Mouse (Mus musculus) ES-CJ7 (cell line): ENCODE data around the gene Dlg5.

Source experiments
- DNase-seq: peaks from one replicate; pipeline ENCODE4 v3.0.0; 2011; ENCODE audit warnings: low read depth, low spot score

The Dlg5 gene

DNA sequence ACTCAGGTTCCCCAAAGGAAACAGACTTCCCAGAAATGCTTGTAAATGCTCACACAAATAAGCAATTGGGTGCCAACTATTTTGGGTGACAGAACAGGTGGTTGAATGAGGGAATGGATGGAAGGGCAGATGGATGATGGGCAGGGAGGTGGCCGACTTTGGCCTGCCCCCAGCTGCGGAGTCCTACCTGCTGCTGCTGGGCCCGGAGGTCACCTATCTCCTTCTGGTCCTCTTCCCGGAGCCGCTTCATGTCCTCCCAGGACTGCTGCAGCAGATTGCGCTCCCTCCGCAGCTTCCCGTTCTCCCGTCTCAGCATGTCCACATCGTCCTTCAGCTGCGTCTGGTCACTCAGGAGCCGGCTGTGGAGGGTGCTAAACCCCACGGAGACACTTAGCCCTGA lies 55.6 kb downstream of the Dlg5 start:
- DNase-seq = no peak

GRCm38 (mm10) chr14:24189598-24189997 lies 56.1 kb downstream of the Dlg5 start:
- no peak for DNase-seq

GRCm38 (mm10) chr14:24185514-24185913 lies 60.2 kb downstream of the Dlg5 start:
- DNase-seq = no peak

GRCm38 (mm10) chr14:24182955-24183354 lies 62.8 kb downstream of the Dlg5 start:
- DNase-seq = no peak

GRCm38 (mm10) chr14:24181811-24182506 lies 63.8 kb downstream of the Dlg5 start:
- peak; percentile 71 for DNase-seq

- DNase-seq = no peak
Measured at GRCm38 (mm10) chr14:24179466-24179991, 66.2 kb downstream of the Dlg5 start.

DNA sequence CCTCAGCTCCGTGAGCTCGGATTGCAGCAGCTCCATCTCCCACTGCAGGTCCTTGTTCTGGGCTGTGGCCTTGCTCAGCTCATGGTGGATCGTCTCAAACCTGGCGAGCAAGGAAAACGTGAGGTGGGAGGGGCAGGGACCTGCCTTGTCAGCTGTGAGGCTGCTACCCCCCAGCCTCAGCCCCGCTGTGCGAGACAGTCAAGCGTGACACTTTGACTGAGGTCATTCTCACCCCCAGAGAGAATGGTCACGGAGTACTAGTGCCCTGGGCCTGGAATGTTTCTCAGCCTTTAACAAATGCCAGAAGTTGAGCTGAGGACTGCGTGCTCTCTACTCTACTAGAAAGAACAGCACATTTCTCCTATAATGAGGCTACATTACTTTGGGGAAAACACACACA lies 69.1 kb downstream of the Dlg5 start:
- DNase-seq = no peak

GRCm38 (mm10) chr14:24173326-24173725 lies 72.4 kb downstream of the Dlg5 start:
- no peak for DNase-seq

DNA sequence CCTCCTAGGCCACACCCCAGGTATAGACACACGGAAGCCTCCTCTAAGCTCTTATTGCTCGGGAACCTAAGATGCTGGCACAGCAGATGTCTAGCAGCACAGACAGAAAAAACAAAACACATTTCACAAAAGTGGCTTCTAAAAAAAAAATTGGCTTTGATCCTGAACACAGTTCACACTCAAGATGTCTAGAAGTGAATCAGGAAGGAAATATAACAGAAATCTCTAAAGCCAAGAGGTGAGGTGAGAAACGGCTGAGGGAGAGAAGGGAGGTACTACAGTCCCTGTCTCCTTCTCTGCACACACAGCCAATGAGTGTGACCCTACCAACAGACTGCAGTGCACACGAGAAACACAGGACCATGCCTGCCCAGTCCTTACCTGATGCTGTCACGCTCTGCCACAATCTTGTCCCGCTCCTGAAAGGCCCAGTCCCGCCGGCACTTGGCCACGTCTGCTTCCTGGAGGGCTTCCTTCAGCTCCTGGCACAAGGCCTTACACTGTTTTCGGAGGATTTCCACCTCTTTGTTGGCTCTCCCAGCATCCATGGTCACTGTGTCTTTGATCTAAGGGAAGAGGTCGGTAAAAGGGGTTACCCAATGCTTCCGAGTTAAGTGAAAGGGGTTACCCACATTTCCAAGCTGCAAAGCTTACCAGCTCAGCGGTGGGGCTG lies 73.9 kb downstream of the Dlg5 start:
- DNase-seq = no peak

DNA sequence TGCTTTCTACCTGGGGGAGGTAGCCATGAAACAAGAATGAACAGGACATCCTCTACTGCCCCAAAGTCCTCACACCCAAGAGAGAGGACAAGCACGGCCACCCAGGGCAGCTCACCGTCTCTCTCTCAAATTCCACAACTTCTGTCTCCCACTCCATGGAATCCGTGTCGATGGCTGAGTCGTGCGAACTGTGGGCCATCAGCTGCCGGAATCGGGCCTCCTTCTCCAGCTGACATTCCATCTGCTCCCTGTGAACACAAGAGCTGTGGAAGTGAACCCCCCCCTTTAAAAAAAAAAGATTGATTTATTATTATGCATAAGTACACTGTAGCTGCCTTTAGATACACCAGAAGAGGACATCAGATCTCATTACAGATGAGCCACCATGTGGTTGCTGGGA lies 79.7 kb downstream of the Dlg5 start:
- DNase-seq = no peak

GRCm38 (mm10) chr14:24164721-24165367 lies 80.9 kb downstream of the Dlg5 start:
- no peak for DNase-seq

GRCm38 (mm10) chr14:24162856-24163255 lies 82.9 kb downstream of the Dlg5 start:
- no peak for DNase-seq

- DNase-seq = peak; percentile 76
Measured at GRCm38 (mm10) chr14:24148892-24149291, 96.8 kb downstream of the Dlg5 start.

DNA sequence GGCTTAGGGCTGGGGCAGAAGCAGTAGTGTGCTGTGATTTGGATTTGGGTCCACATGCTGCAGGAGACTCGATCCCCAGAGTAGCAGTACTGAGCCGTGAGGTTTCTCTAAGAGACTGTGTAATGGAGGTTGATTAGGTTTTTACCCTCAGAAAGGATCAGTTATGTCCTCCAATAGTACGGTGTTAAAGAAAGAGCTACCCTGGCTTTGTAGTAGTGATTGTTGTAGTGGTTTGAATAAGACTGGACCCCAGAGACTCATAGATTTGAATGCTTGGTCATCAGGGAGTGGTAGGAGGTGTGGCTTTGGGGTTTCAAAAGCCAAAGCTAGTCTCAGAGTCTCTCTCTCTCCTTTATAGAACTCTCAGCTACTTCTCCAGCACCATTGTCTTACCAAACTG lies 100.9 kb downstream of the Dlg5 start:
- peak; percentile 44 for DNase-seq

DNA sequence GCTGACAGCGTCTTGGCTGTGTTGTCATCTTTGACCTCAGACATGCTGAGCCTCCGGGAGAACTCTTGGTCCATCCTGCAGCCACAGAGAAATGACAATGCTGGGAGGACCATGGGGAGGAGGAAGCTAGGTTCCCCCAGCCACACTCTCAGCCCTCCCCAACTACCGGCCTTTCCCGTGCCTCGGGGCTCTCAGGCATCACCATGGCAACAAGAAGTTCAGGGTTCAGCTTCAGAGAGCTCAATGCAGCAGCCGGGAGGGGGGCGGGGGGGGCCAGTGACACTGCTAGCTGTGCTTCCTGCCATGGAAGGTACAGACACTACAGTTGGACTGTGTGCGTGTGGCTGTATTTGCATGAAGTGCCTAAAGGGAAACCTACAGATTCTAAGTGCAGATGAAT lies 101.3 kb downstream of the Dlg5 start:
- peak; percentile 38 for DNase-seq

DNA sequence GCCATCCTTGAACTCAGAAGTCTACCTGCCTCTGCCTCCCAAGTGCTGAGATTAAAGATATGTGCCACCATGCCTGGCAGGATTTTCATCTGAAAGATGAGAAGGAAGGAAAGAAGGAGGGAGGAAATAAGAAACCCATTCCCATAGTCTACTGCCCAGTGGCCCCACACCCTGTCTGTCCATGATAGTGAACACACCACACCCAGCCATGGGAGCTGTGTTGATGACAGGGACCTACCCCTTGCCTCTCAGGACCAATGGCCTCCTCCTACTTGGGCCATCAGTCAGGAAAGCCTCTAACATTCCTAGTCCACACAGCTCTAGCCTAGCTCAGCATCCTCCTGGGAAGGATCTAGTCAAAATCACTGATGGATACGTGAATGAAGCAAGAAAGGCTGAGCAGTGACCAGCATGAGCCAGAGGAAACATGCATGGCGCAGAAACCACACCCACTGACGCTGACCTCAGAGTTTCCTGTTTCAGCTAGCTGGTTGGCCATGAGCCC lies 102.7 kb downstream of the Dlg5 start:
- DNase-seq = peak; percentile 47

DNA sequence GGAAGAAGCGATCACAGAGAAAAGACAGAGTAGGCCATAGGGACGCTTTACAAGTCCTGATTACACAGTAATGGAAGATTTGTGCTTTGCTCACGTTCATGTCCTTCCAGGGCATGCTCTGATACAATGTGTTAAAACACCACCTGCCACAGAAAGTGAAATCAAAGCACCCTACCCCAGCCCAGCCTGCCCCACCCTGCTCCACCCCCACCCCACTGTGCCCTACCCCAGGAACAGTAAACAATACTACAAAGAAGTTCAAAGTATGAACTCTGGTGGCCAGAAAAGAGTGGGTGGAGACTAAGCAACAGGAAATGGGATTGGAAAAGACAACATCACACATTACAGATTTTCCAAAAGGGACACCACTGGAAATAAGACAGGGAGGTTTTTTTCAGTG lies 104.0 kb downstream of the Dlg5 start:
- DNase-seq = no peak

DNA sequence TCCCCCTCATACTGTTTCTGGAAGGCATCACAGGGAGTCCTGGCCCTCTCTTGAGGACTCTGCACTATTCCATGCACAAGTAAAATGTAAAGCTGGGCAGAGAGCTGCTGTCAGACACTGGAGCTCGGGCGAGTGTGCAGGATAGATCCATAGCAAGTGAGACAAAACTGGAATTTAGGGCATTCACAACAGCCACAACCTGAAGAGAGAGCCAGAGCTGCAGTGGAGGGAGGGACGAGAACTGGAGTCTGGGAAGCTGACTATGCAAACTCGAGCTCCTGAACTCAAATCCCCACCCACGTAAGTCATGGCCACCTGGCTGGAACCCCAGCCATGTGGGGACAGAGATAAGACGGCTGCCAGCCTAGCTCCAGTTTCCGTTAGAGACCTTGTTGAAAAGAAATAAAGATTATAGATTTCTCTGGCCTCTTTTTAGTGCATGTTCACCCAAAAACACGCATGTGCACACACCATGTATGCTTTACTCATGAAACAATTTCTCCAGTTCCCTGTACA lies 105.4 kb downstream of the Dlg5 start:
- DNase-seq = no peak

DNA sequence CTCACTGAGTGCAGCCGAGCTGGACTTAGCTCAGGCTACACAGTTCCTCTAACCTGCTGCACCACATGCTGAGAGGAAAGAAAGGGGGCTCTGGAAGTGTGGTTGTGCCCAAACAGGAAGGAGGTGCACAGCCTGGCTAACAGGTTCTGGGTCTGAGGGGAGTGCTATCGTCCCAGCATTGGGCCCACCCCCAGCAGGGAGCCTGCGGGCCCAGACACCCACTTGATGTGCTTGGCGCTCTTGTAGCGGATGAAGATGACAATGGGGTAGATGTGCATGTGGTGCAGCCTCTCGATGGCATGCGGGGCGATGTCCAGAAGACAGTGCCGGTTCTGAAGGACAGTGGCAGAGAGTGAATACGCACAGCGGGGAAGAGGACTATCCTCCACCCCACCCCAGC lies 108.8 kb downstream of the Dlg5 start:
- DNase-seq = peak; percentile 36

GRCm38 (mm10) chr14:24134623-24135290 lies 111.0 kb downstream of the Dlg5 start:
- peak; percentile 95 for DNase-seq

DNA sequence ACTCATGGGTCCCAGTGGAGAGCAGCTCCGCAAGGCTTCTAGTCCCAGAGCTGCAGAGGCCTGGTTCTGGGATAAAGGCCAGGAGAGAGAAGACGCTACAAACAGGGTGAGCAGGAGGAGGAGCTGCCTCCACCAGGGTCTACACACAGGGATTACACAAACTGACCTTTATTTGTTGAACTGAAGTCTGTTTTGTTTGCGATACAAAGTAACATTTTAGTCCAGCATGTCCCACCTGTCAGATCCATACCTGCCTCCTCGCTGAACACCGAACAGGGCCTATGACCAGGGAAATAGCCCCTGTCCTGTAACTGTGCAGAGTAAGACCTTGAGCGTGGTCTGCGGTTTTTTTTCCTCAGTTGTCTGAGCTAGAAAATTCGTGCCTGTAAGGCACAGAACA lies 111.9 kb downstream of the Dlg5 start:
- DNase-seq = no peak

GRCm38 (mm10) chr14:24132092-24132491 lies 113.6 kb downstream of the Dlg5 start:
- DNase-seq = peak; percentile 65
